Mouse (Mus musculus) kidney, postnatal 14 days (tissue): Measurements from ENCODE around the gene Gm28230.

Source experiments
- DNase-seq: peaks from one replicate; pipeline ENCODE4 v3.0.0; 2022; ENCODE audit warnings: mixed read lengths

Gm28230 gene

GRCm38 (mm10) chr2:74704393-74704998 is 22.0 kb upstream of the Gm28230 start, which contains the start of gene Hoxd8:
Hoxd8 (plus strand) TSS chr2:74704615.
- DNase-seq = peak; percentile 94

- DNase-seq = peak; percentile 77
Measured at GRCm38 (mm10) chr2:74704999-74705466, 21.5 kb upstream of the Gm28230 start.

GRCm38 (mm10) chr2:74705467-74706089 is 20.9 kb upstream of the Gm28230 start:
- peak; percentile 82 for DNase-seq

GRCm38 (mm10) chr2:74706393-74706960 is 20.1 kb upstream of the Gm28230 start:
- DNase-seq = no peak

- no peak for DNase-seq
Measured at GRCm38 (mm10) chr2:74707599-74707998, 18.9 kb upstream of the Gm28230 start.

GRCm38 (mm10) chr2:74708676-74709075 is 17.9 kb upstream of the Gm28230 start:
- peak; percentile 65 for DNase-seq

GRCm38 (mm10) chr2:74709465-74710419 is 16.8 kb upstream of the Gm28230 start:
- no peak for DNase-seq

GRCm38 (mm10) chr2:74710929-74711543 is 15.5 kb upstream of the Gm28230 start:
- DNase-seq = no peak

- DNase-seq = peak; percentile 84
Measured at GRCm38 (mm10) chr2:74711721-74712621, 14.6 kb upstream of the Gm28230 start, which contains the start of the genes Hoxd3 and Hoxd4. Hoxd3 (plus strand) TSS chr2:74711927. Hoxd4 (plus strand) TSS chr2:74711929.

GRCm38 (mm10) chr2:74713239-74714150 is 13.0 kb upstream of the Gm28230 start:
- DNase-seq = no peak

- no peak for DNase-seq
Measured at GRCm38 (mm10) chr2:74714156-74714789, 12.3 kb upstream of the Gm28230 start.

- peak; percentile 72 for DNase-seq
Measured at GRCm38 (mm10) chr2:74714881-74715280, 11.6 kb upstream of the Gm28230 start.

- DNase-seq = peak; percentile 94
Measured at GRCm38 (mm10) chr2:74715504-74716241, 10.9 kb upstream of the Gm28230 start.

GRCm38 (mm10) chr2:74720384-74720783 is 6.1 kb upstream of the Gm28230 start:
- no peak for DNase-seq

GRCm38 (mm10) chr2:74720955-74721491 is 5.5 kb upstream of the Gm28230 start:
- DNase-seq = no peak

- peak; percentile 44 for DNase-seq
Measured at GRCm38 (mm10) chr2:74721882-74722281, 4.6 kb upstream of the Gm28230 start.

- no peak for DNase-seq
Measured at GRCm38 (mm10) chr2:74722949-74723348, 3.6 kb upstream of the Gm28230 start.

GRCm38 (mm10) chr2:74724244-74725015 is 2.1 kb upstream of the Gm28230 start:
- peak; percentile 64 for DNase-seq
